Mouse (Mus musculus): ENCODE results near the gene Zdhhc5. TPM values are rescaled to one million over a fixed set of nuclear protein-coding genes. Genes with fewer than 3 reads are reported as not detected.
A peak's percentile ranks its signal among the peaks of the same experiment; 100 is the strongest.

The Zdhhc5 gene
- total RNA-seq, 1 experiment from 2014 or later: 25.7 TPM

GRCm38 (mm10) chr2:84662866-84663265 lies 52.1 kb downstream of the Zdhhc5 start:
- no peak; the same call in 1 of the 2 replicates for ATAC-seq (replicated peaks; ENCODE audit: insufficient number of reproducible peaks, low FRiP score, low TSS enrichment, poor library complexity, severe bottlenecking)

GRCm38 (mm10) chr2:84660253-84660652 lies 54.7 kb downstream of the Zdhhc5 start:
- ATAC-seq (replicated peaks; ENCODE audit: insufficient number of reproducible peaks, low FRiP score, low TSS enrichment, poor library complexity, severe bottlenecking): peak; percentile 72

- ATAC-seq (replicated peaks; ENCODE audit: insufficient number of reproducible peaks, low FRiP score, low TSS enrichment, poor library complexity, severe bottlenecking): no peak
Measured at GRCm38 (mm10) chr2:84658806-84659205, 56.2 kb downstream of the Zdhhc5 start, which contains the start of gene Btbd18. Btbd18 (plus strand) TSS chr2:84659079.

- ATAC-seq (replicated peaks; ENCODE audit: insufficient number of reproducible peaks, low FRiP score, low TSS enrichment, poor library complexity, severe bottlenecking): peak; percentile 80
Measured at GRCm38 (mm10) chr2:84655864-84656263, 59.1 kb downstream of the Zdhhc5 start.

- ATAC-seq (replicated peaks; ENCODE audit: insufficient number of reproducible peaks, low FRiP score, low TSS enrichment, poor library complexity, severe bottlenecking): no peak
Measured at GRCm38 (mm10) chr2:84653354-84653753, 61.6 kb downstream of the Zdhhc5 start.

- 0 out of 2 replicates have a peak, but pooled peaks have one; percentile 59 for ATAC-seq (replicated peaks; ENCODE audit: insufficient number of reproducible peaks, low FRiP score, low TSS enrichment, poor library complexity, severe bottlenecking)
Measured at GRCm38 (mm10) chr2:84650464-84651195, 64.3 kb downstream of the Zdhhc5 start, which contains the start of gene Ctnnd1. Ctnnd1 (minus strand) TSS chr2:84650765.

- ATAC-seq (replicated peaks; ENCODE audit: insufficient number of reproducible peaks, low FRiP score, low TSS enrichment, poor library complexity, severe bottlenecking): no peak
Measured at GRCm38 (mm10) chr2:84649674-84650073, 65.3 kb downstream of the Zdhhc5 start.

GRCm38 (mm10) chr2:84648369-84648768 lies 66.6 kb downstream of the Zdhhc5 start:
- no peak for ATAC-seq (replicated peaks; ENCODE audit: insufficient number of reproducible peaks, low FRiP score, low TSS enrichment, poor library complexity, severe bottlenecking)

GRCm38 (mm10) chr2:84647051-84647568 lies 67.9 kb downstream of the Zdhhc5 start:
- ATAC-seq (replicated peaks; ENCODE audit: insufficient number of reproducible peaks, low FRiP score, low TSS enrichment, poor library complexity, severe bottlenecking): no peak

GRCm38 (mm10) chr2:84646138-84646537 lies 68.8 kb downstream of the Zdhhc5 start:
- ATAC-seq (replicated peaks; ENCODE audit: insufficient number of reproducible peaks, low FRiP score, low TSS enrichment, poor library complexity, severe bottlenecking): no peak

GRCm38 (mm10) chr2:84640833-84641232 lies 74.1 kb downstream of the Zdhhc5 start:
- no peak for ATAC-seq (replicated peaks; ENCODE audit: insufficient number of reproducible peaks, low FRiP score, low TSS enrichment, poor library complexity, severe bottlenecking)

- no peak for ATAC-seq (replicated peaks; ENCODE audit: insufficient number of reproducible peaks, low FRiP score, low TSS enrichment, poor library complexity, severe bottlenecking)
Measured at GRCm38 (mm10) chr2:84638428-84639220, 76.4 kb downstream of the Zdhhc5 start.

Other genes starting within 250 kb of the Zdhhc5 start
- gene Tfpi, start 238.4 kb downstream of the Zdhhc5 start, total RNA-seq (2017): 2.2 to 4.7 TPM (median 4.2 TPM) in 3 replicates
- gene Ctnnd1, start 64.4 kb downstream of the Zdhhc5 start, total RNA-seq (2017): 7.9 to 20.7 TPM (median 8.5 TPM) in 3 replicates
- not detected in 3 replicates for gene Btbd18, start 56.1 kb downstream of the Zdhhc5 start, total RNA-seq (2017)
- 34.9 to 47.7 TPM (median 37.5 TPM) in 3 replicates for gene Selenoh, start 44.4 kb downstream of the Zdhhc5 start, total RNA-seq (2017)
- gene Gm28635, start 37.1 kb downstream of the Zdhhc5 start, total RNA-seq (2017): 4.1 TPM in 1 of 3 replicates, not detected in the others
- gene Med19, start 36.8 kb downstream of the Zdhhc5 start, total RNA-seq (2017): 10.5 to 19.9 TPM (median 11.5 TPM) in 3 replicates
- 20.9 to 31.5 TPM (median 22.4 TPM) in 3 replicates for gene Tmx2, start 36.0 kb downstream of the Zdhhc5 start, total RNA-seq (2017)
- 29.1 to 46.4 TPM (median 29.3 TPM) in 3 replicates for gene Clp1, start 12.2 kb upstream of the Zdhhc5 start, total RNA-seq (2017)
- gene Ypel4, start 18.9 kb upstream of the Zdhhc5 start, total RNA-seq (2017): not detected in 3 replicates
- gene Gm19426, start 28.5 kb upstream of the Zdhhc5 start, total RNA-seq (2017): not detected in 3 replicates
- not detected in 3 replicates for gene Serping1, start 60.3 kb upstream of the Zdhhc5 start, total RNA-seq (2017)
- gene Ube2l6, start 83.6 kb upstream of the Zdhhc5 start, total RNA-seq (2017): 19.2 to 64.4 TPM (median 43.8 TPM) in 3 replicates
- not detected in 3 replicates for gene Smtnl1, start 107.5 kb upstream of the Zdhhc5 start, total RNA-seq (2017)
- 11.3 to 21.0 TPM (median 16.2 TPM) in 3 replicates for gene Timm10, start 111.8 kb upstream of the Zdhhc5 start, total RNA-seq (2017)
- gene Slc43a1, start 123.7 kb upstream of the Zdhhc5 start, total RNA-seq (2017): 0.29 to 0.32 TPM in 2 of 3 replicates, not detected in the other
- not detected in 3 replicates for gene Rtn4rl2, start 171.5 kb upstream of the Zdhhc5 start, total RNA-seq (2017)
- gene Slc43a3, start 221.4 kb upstream of the Zdhhc5 start, total RNA-seq (2017): 4.1 to 5.3 TPM (median 4.8 TPM) in 3 replicates

Data from monocyte, adult 5-6 weeks (primary cell).